Mouse (Mus musculus): ENCODE results near the gene Rbm39. TPM values are rescaled to one million over a fixed set of nuclear protein-coding genes. Genes with fewer than 3 reads are reported as not detected.

Gene Rbm39
- polyA plus RNA-seq, 1 experiment: 203 TPM

DNA sequence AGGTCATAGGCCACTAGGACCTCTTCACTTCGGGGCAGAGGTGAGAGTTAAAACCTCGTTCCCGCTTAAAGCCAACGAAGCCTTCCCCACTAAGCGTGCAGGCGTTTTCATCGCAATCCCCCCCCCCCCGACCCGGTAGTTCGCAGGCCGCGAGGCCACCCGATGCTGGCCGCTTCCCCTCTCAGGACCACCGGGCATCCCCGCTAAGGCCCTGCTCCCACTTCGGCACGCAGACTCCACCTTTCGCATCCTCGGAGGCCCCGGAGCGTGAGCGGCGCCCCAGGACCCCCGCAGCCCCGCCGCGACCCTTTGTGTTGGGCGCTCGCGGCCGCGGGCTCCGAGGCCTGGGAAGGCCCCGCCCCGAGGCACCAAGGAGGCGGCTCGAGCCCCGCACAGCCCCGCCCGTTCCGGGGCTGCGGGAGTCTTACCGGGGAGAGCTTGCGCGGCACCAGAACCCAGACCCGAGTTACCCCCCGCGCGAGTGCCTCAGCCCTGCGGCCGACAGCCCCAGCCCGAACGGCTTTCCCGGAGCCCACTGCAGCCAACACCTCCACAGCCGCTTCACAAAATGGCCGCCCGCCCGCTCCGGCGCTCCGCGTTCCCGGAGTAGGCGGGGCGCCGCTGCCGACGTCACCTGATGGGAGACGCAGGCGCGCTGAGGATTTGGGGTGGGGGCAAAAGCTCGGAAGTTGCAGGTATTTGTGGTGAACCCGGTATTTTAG, 68.5 kb downstream of the Rbm39 start, which contains the start of the genes Cpne1 and Rbm12:
Gene Cpne1, minus strand, starts transcription at position 608 of the 722 bp plus-strand sequence.
Gene Rbm12, minus strand, starts transcription at position 621 of the 722 bp plus-strand sequence.
- DNase-seq (ENCODE audit: extremely low spot score in 1 of 2, low spot score in 1 of 2): peak; percentile 63 to 91

DNA sequence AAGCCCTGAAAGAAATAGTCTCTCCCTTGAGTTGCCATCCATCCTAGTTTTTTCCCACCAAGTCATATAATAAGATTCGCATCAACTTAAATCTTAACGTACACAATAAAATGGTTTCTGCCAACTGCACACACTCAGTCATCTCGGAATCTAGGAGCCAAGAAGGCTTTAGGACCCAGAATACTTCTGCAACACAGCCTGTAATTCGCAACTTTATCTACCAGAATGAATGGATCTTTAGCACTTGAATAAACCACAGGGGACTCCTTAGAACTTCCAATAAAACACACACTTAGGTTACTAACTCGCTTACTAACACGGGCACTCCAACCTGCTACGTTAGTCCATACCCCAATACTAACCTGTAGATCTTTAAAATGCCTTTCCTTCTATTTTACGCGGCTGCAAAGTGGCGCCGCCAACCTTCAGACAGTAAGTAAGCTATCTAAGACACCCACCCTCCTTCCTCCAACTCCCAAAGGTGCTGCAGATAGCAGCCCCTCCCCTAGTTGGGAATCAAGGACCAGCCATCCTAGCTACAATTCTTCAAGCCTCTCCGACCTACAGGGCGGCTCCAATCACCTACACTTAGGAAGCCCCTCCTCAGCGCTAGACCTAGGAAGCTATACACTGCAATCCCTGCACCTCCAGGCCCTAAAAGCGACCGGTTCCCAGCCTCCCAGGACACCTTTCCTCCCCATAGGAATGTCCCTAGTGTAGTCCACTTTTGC, 69.2 kb downstream of the Rbm39 start:
- peak in 1 of 2 experiments; percentile 39 for DNase-seq (ENCODE audit: extremely low spot score in 1 of 2, low spot score in 1 of 2)

Other genes starting within 250 kb of the Rbm39 start
- 58.4 and 65.8 TPM in 2 replicates for gene Uqcc1, start 249.9 kb downstream of the Rbm39 start, polyA plus RNA-seq (2012; rRNA removed)
- gene Gm15557, start 239.5 kb downstream of the Rbm39 start, polyA plus RNA-seq (2012; rRNA removed): not detected in 2 replicates
- 0.08 and 0.24 TPM in 2 replicates for gene Gdf5, start 234.9 kb downstream of the Rbm39 start, polyA plus RNA-seq (2012; rRNA removed)
- gene Cep250, start 223.8 kb downstream of the Rbm39 start, polyA plus RNA-seq (2012; rRNA removed): 18.1 and 18.4 TPM in 2 replicates
- gene 6430550D23Rik, start 172.3 kb downstream of the Rbm39 start, polyA plus RNA-seq (2012; rRNA removed): 3.3 and 4.6 TPM in 2 replicates
- 317 TPM in 2 replicates for gene Ergic3, start 172.2 kb downstream of the Rbm39 start, polyA plus RNA-seq (2012; rRNA removed)
- gene Fer1l4, start 127.3 kb downstream of the Rbm39 start, polyA plus RNA-seq (2012; rRNA removed): 0.08 TPM in 2 replicates
- 4.9 and 5.6 TPM in 2 replicates for gene Spag4, start 115.1 kb downstream of the Rbm39 start, polyA plus RNA-seq (2012; rRNA removed)
- 54.7 and 55.7 TPM in 2 replicates for gene Cpne1, start 68.3 kb downstream of the Rbm39 start, polyA plus RNA-seq (2012; rRNA removed)
- 11.2 and 11.6 TPM in 2 replicates for gene Rbm12, start 68.3 kb downstream of the Rbm39 start, polyA plus RNA-seq (2012; rRNA removed)
- 4.3 and 5.5 TPM in 2 replicates for gene Gm28036, start 53.1 kb downstream of the Rbm39 start, polyA plus RNA-seq (2012; rRNA removed)
- gene Romo1, start 36.2 kb downstream of the Rbm39 start, polyA plus RNA-seq (2012; rRNA removed): 272 and 376 TPM in 2 replicates
- 55.0 and 56.2 TPM in 2 replicates for gene Nfs1, start 36.1 kb downstream of the Rbm39 start, polyA plus RNA-seq (2012; rRNA removed)
- 29.7 and 34.2 TPM in 2 replicates for gene Phf20, start 16.2 kb upstream of the Rbm39 start, polyA plus RNA-seq (2012; rRNA removed)
- gene Cnbd2, start 132.1 kb upstream of the Rbm39 start, polyA plus RNA-seq (2012; rRNA removed): 7.8 and 8.9 TPM in 2 replicates
- 78.0 and 85.3 TPM in 2 replicates for gene Scand1, start 132.5 kb upstream of the Rbm39 start, polyA plus RNA-seq (2012; rRNA removed)
- gene Epb41l1, start 240.7 kb upstream of the Rbm39 start, polyA plus RNA-seq (2012; rRNA removed): 211 and 225 TPM in 2 replicates

Data from frontal cortex, adult 2 months (tissue).